Mouse (Mus musculus) kidney, adult 2 months (tissue): Measurements from ENCODE around the gene Gjd2.

Experiments
- CTCF ChIP-seq: fragments of 200-500 bp; conservative IDR thresholded peaks from 2 replicates; pipeline ENCODE4 v1.5.1; 2011; ENCODE audit warnings: low read depth, mild to moderate bottlenecking, control low read depth, low read length, moderate library complexity, mixed read lengths; ENCODE audit not compliant: insufficient read depth, insufficient read length
- POLR2A ChIP-seq: fragments of 200-500 bp; IDR thresholded peaks from one replicate; pipeline ENCODE4 v1.6.1; 2011; ENCODE audit warnings: low read depth, low read length, control low read depth

DNA sequence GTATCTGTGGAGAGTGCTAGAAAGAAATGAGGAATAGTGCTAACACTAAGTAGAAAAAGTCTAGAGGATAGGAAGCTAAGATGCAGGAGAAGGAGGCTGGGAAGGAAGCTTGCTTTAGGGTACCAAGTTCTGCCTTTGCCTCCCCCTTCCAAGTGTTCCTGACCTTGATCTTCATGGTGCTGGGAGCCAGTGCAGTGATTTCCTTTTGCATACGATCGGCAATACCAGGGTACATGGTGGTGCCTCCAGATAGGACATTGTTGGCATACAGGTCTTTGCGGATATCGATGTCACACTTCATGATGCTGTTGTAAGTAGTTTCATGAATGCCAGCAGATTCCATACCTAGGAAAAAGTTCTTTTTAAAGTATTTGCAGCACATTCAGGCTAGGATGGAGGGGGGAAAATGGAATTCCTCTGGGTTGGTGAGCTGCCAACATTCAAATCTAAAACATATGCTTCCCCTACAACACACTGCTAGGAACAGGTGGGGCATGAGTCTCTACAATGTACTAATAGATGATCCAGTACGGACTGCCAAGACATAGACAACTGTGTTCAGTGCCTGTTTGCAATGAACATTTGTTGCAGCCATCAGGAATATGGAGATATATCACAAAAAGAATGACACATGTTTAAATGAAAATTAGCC is 34.7 kb upstream of the Gjd2 start:
- TF ChIP-seq CTCF (no peak), POLR2A (no peak)
